Mouse (Mus musculus) embryo, embryonic 10 days (tissue): ENCODE measurements around the gene Ascl4.
A peak's percentile ranks its signal among the peaks of the same experiment; 100 is the strongest.

ENCODE experiments used
- DNase-seq: peaks from one replicate; pipeline ENCODE4 v3.0.0-alpha.2; 2015; ENCODE audit warnings: low spot score

Gene Ascl4

DNA sequence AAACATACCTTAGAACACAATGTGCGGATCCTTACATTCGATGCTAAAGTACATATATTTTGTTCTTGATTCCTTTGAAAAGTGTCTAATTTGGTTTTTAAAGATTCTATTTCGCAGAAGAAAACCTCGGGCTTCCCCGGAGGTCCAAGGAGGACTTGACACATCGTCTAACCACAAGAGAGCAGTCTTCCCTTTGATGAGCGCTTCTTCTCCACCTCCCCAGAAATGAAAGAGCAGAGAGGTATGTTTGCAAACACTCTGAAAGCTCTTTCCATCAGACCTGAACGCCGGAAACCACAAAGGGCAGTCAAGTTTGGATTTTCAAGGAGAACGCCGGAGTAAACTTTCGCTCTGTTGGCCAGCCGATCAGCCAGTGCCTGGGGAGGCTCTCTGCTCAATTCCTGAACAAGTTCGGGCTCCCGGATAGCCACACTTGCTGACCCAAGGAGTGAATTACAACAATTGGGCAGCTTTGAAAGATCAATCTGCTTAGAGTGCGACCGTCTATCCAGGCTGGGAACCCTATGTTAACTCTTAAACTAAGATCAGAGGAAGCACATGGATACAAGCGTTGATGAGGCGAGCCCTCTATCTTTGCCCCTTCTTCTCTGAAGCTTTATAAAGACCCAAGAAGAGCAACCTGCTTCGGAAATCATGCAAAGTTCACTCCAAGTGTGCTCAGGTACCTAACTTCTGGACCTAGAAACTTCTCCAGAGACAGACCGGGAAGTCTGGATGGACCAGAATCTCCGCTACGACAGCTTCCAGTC is at the start of gene Ascl4:
Gene Ascl4, plus strand, starts transcription at position 6 of the 770 bp plus-strand sequence.
- DNase-seq: peak; percentile 27

DNA sequence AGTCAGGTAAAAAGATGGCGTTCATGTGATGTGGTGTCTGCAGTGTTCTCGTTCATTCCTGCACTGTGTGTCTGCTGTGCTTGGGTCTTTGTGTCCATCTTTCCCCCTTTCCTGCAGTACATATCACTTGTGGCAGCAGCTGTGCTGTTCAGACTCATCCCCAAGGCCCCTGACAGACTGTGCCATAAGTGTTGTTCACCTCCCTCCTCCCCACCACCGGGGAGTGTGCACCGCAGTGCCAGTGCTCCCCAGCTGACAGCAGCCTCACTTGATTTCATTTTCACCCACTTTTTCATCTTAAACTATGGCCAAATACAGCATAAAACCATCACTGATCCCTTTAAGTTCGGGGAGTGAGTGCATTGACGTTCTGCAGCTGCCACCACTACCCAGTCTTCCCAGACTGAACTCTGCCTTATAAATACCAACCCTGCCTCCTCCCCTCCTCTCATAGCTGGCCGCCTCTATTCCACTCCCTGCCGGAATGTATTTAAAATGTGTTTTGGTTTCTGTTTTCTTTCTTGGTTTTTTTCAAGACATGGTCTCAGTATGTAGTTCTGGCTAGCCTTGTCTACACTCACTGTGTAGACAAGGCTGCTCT is 47.5 kb upstream of the Ascl4 start:
- DNase-seq: no peak

DNA sequence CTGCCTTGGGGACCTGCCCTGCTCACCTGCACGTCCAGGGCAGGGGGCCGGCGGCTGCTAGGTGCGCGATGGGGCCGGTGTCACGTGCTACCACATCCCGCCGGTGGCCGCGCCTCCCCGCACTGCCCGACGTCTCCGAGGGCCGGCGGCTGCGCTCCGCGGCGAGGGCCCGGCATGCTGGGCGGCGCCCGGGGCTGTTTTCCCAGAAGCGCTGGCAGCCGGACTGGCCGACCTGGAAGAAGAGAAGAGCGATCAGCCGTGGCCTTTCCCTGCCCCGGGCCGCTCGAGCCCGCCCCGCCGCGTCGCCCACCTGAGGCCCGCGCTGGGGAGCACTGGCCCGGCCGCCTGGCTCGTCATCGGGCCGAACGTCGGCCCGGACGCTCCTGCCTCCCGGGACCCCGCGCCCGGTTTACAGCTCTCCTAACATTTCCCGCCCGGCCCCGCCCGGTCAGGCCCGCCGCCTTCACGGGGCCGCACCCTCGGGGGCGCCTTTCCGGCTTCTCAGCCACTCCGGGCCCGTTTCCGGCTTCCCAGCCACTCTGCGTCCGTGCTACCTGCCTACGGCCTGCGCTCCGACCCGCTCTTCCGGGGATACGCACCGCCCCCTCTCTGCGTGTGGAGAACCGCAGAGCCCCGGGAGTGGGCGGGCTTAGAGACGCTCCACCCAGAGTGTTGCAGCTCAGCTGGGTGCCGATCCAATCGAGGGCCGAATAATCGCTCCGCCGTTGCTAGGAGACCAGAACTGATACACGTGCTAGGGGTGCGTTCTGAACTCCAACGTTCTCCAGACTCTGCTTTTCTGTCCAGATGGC is 10.8 kb upstream of the Ascl4 start, which contains the start of gene Prdm4:
Gene Prdm4, minus strand, starts transcription at position 645 of the 812 bp plus-strand sequence.
- peak; percentile 99 for DNase-seq

DNA sequence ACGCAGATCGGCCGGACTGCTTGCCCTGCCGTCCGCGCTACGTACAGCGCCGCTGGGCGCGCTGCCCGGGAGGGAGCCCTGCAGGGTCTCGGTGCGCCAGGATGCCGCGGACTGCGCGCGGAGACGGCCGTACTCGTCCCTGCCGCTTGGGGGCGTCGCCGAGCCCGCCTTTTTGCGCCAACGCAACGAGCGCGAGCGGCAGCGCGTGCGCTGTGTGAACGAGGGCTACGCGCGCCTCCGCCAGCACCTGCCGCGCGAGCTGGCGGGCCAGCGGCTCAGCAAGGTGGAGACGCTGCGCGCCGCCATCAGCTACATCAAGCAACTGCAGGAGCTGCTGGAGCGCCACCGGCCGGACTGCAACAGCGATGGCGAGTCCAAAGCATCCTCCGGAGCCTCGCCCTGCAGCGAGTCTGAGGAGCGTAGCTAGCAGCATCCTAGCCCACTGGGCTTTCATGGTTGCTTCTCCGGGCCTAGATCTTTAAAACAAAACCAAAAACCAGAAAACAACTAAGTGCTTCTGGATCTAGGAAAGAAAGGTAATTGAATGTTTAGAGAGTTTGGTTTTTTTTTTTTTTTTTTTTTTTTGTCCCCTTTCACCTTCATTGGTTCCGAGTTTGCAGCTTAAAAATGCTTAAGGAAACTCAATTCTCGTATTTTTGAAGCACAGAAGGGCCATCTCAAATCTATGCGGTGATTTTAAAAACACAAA is 1.2 kb downstream of the Ascl4 start:
- peak; percentile 87 for DNase-seq

DNA sequence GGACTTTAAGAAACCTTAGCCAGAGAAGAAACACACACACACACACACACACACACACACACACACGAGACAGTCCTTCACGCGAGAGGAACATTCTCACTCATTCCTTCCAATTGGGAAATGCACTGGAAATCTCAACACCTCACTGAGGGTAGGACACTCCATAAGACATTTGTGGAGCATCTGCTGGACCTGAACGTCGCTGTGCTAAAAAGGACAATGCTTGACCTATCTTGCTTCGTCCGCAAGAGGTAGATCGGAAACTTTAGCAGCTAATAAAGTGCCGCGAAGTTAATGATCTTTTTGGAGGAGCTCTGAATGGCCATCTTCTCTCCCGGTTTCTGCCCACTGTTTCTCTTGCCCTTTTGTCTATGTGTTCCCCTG is 1.7 kb downstream of the Ascl4 start:
- no peak for DNase-seq

DNA sequence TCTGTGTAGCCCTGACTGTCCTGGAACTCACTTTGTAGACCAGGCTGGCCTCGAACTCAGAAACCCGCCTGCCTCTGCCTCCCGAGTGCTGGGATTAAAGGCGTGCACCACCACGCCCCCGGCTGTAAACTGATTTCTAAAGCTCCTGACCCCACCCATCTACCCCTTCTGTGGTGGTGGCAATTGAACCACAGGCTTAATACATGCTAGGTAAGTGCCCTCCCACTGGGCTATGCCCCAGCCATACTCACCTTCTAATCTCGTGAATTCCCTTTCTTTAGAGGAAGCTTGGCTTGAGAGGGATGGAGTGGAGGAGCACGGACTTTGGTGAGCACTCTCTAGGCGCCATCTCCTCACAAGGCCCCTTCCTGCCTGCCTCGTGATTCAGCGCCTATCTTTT is 2.5 kb downstream of the Ascl4 start:
- DNase-seq: no peak

DNA sequence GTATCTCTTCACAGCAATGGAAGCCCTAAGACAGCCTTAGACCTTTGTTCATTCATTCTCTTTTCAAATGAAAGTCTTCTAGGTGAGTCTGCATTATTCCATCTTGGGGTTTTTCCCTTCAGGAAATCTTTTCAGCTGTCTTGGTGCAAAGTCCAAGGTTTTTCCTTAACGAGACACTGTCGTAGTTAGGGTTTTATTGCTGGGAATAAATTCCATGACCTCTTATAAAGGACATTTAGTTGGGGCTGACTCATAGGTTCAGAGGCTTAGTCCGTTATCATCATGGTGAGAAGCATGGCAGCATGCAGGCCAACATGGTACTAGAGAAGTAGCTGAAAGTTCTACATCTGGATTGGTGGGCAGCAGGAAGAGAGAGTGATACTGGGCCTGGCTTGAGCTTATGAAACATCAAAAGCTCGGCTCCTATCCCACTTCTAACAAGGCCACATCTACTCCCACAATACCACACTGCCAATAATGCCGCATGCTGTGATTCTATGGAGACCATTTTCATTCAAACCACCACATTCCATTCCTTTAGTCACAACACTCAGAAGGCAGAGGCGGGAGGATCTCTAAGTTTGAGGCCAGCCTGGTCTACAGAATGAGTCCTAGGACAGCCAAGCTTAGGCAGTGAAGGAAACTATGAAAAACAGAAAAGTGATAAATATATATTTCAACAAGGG is 8.9 kb downstream of the Ascl4 start:
- no peak for DNase-seq

DNA sequence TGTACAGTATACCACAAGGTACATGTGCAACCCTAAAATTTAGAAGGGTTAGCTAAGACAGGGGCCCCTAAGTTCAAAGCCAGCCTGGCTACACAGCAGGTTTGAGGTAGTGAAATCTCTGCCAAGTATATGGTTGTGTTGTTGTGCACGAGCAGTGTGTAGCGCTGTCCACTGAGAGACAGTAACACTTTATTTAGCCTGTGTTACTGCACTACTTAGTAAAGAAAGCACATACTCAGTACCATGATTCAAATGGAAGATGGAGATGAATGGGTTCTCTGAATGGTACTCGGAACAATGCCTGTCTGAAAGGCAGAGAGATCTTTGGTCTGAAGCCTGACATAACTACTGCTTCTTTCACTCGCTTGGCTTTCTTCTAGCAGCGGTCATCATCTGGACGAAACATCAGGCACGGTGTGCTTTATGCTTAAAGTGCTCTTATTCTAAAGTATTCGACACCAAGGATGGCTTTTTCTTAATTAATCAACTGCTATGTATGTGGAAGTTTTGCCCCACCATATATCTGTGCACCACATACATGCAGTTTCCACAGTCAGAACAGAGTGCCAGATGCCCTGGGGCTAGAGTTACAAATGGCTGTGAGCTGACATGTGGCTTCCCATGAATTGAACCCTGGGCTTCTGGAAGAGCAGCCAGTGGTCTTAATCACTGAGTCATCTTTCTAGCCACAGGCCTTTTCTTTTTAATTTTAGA is 21.2 kb downstream of the Ascl4 start:
- no peak for DNase-seq

DNA sequence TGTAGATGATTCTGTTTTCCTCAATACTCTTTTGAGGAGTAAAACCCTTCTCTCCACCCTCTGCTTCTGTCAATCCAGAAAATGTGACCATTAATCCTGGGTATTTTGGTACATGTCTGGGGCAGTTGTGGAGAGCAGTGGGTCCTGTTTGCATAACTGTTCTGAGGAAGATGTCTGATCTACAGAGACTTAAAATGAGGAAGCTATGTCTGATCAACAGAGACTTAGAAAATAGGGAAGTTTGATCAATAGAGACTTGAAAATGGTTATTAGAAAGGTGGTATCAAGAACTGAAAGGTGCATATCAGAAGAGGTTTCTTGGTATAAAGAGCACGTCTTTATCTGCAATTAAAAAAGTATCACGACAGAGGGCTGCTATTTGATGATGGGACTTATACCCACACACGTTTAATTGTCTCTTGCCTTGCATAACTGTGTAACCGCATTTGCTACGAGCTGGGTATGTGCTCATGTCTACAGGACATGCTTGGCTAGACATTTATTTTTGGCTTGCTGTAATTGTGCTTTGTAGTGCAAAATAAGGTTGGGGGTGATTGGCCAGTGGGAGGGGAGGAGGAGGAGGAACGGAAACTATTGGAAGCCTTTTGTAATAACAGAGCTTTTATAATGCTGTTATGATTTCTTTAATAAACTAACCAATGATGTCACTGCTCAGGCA is 24.4 kb downstream of the Ascl4 start:
- DNase-seq: no peak

DNA sequence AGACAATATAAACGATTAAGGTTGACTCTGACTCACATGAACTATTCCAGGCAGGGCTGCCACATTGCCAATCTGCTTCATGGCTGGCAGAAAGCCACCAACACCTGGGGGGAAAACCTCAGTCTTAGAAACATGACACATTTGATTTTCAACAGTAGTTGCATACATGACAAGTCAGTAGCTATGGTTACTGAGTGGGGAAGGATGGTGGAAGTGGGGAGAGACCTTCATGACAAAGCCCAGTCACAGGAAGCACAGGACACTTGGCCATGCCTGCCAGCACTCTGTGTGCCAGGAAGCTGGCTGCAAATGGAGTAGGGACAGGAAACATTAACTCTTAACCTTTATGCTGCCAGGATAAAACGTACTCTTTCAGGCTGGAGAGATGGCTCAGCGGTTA is 25.9 kb downstream of the Ascl4 start:
- DNase-seq: no peak

DNA sequence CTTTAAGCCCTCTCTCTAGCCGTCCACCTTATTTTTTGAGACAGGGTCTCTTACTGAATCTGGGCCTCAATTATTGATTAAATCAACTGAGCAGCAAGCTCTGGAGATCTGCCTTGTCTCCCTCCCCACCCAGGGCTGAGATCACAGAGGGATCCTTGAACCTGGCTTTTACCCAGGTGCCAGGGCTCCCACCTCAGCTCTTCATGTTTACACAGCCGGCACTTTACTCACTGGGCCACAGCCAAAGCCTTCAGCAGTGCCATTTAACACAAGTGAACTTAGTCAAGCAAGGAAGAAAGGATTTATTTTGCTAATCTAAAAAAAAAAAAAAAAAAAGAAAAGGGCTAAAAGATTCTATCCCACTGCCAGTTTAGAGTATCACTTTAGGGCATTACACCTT is 26.9 kb downstream of the Ascl4 start:
- no peak for DNase-seq

DNA sequence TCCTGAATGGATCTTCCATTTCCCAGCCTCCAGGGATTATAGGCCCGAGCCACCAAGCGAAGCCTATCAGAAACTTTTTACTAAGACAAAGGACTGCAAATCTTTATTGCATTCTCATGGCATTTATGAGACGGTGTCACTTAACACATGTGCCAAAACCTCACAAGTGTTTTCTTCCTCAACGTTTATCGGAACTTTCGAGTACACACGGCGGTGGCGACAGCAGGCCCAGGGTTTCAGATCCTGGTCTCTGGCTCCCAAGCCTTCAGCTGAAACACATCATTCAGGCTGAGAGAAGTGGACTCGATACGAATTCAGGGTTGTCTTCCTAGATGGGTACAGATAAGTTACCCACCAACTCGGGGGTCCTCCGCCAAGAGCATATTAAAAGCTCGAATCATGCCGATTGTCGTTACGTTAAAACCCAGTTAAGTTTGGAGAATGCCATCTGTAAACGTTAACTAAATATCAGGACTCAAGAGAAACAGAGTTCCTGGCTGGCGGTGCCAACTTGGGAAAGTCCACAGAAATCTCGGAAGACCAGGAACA is 29.5 kb downstream of the Ascl4 start:
- peak; percentile 9 for DNase-seq

DNA sequence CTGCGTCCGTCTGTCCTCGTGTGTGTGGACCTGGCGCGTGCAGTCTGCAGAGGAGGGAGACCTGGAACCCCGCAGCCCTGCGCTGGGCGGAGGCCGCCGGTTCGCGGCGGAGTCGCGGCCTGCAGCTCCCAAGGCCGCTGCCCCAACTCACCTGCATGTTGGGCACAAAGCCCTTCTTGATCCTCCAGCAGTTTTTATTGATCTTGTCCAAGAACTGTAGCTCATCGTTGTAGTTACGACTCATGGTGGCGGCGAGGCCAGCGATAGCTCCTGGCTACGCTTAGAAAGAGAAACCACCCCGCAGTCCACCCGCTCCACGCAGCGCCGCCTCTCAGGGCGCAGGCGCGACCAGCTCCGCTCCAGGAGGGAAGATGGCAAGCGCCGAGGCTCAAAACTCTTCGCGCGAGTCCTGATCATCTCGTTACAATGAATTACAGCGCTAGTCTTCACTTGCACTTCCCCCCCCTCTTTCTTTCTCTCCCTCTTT is 30.0 kb downstream of the Ascl4 start, which contains the start of gene Rtcb:
Gene Rtcb, minus strand, starts transcription at position 360 of the 487 bp plus-strand sequence.
- DNase-seq: peak; percentile 93

DNA sequence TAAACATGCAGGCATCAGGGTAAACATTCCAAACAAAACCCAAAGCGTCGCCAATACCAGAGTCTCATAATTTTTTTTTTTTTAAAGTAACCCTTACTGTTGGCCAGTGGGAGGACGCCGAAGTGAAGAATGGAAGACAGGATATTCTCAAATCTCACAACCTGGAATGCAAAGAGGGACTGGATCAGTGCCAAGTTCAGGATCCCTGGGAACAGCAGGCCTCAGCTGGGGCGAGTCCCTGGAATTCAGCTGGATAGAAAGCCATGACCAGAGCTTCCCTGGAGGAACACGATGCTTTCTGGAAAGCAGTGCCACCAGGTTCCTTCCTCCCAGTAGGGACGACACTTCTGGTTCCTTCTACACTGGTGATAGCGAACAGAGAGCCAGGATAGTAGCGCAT is 35.4 kb downstream of the Ascl4 start:
- DNase-seq: no peak

DNA sequence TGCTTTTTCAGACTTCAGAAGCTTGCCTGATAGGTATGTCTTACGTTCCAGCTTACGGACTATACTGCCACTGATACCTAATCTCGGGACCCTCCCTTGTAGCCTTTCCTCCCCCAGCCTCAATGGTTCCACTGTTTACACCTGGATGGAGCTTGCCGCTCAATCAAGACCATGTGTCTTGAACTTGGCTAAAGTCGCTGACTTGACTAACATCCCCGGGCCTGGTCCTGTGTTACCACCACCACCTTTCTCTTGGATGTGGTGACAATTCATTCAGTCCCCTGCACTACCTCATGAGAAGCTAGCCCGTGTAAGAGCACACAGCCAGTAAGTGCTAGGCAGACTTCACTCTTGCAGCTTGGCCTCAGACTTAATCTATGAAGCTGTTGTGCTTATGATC is 36.8 kb downstream of the Ascl4 start:
- no peak for DNase-seq

DNA sequence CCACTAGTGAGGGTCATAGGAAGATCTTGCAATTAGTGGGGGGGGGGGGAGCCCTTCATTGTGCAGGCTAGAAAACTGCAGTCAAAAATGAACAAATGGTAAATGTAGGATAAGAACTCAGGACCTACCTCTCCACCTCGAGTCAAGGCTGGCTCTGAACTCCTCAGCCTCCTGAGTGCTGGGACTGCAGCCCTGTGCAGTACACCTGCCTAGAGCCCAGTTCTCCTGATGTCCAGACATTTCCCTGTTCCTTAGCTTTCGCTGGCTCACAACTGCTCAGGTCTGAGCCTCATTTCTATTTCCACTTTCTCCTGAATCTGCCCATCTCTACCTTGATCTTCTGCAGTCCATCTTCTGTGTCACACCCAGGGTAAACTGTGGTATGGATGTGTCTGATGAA is 39.0 kb downstream of the Ascl4 start:
- DNase-seq: no peak

DNA sequence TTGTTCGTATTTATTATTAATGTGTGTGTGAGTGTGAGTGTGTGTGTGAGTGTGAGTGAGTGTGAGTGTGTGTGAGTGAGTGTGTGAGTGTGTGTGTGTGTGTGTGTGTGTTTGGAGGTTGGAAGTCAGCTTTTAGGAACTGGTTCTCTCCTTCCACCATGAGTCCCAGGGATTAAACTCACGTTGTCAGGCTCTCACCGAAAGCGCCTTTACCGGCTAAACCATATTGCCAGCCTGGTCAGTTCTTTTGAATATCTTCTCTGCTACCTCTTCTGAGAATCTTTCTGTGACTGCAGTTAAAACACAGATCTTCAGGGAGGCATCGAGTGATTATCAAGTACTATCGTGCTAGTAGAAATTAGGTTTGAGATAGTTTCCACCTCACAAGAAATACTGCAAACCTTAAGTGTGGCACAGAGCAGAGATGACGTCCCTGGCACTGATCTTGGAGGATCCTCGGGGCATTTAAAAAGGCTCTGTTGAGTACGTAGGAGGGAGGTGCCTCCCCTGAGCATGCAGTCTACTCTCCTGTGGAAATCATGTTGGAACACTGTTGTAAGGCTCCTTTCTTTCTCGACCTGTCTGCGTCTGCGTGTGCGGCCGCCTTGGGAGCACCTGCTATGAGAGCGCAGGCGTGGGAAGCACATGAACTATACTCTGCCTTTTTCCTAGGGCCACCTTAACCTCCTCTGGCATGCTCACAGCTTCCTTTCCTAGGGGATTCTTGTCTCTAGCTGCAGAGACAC is 40.1 kb downstream of the Ascl4 start:
- no peak for DNase-seq

DNA sequence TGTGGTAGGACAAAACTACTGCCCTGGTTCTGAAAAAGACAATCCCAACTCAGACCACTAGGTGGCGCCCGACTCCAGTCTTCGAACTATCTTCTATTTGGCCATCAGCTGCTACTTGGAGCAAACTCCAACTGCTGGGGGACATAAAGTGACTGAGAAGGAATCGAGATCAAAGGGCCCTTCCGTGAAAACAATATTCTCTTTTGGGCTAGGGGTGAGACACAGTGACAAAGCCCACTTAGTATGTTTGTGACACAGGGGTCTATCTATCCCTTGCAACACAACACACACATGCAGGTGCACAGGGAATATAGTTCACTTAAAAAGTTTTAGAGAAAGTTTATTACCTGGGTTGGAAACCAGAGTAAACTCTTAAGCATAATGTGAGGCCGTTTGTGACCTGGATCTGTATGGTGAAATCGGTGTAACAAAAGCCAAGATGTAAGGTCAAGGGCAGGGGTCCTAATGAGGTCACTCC is 40.7 kb downstream of the Ascl4 start:
- peak; percentile 77 for DNase-seq

DNA sequence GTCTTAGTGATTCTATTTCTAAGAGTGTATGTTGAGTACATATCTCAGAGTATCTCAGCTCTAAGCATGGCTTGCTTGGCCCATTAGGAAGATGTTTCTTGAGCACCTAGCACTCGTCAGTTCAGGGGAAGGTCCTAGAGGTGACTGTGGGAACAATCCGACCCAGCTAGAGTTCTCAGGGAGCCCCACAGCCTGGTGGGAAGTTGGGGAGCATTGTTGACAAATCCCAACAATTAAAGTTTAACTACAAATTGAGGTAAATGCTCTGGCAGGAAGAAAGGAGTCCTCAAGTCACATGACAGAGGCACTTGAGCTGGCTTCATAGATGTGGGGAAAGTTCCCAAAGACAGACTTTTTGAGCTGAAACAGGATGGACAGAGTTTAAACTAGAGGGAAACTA is 41.2 kb downstream of the Ascl4 start:
- DNase-seq: no peak
